Mouse (Mus musculus): ENCODE results near the gene Dnah1.

Dnah1 gene

DNA sequence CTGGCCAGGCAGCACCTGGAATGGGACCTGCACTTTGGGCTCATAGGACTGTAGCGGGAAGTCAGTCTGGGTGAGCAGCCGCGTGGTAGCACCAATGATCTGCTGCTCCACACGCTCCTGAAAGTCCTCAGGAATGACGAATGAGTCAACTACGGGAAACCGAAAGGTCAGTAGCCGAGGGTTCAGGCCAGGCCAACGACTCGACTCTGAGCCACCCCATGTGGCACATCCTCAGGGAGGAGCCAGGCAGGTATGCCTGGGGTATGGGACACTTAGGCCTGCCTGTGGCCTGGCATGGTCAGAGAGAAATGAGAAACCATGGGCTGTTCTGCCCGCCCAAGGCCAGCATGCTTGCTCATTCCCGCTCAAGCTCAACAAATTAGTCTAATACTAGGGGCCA is 7.1 kb downstream of the Dnah1 start:
- DNase-seq, result no peak

GRCm38 (mm10) chr14:31313192-31313591 is 10.5 kb downstream of the Dnah1 start:
- DNase-seq, result no peak

DNA sequence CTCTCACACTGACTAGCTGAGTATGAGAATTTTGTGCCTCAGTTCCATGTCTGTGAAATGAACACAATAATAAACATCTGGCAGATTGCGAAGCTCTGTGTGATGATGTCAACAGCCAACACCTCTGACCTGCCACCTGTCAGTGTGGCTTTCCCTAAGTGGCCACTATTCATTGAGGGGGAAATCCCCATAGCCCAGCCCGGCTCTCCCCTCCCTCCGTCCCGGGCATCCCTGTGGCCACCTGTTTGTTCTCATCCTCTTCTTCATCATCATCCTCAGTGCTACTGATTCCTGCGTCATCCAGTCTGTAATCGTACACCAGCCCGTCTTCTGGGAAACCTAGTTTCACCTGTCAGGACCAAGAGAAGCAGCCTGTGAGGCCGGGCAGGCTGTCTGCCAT is 38.0 kb downstream of the Dnah1 start:
- no peak for DNase-seq

GRCm38 (mm10) chr14:31272164-31272563 is 51.5 kb downstream of the Dnah1 start:
- DNase-seq, result peak; percentile 76

GRCm38 (mm10) chr14:31271121-31271520 is 52.6 kb downstream of the Dnah1 start:
- DNase-seq, result no peak

DNA sequence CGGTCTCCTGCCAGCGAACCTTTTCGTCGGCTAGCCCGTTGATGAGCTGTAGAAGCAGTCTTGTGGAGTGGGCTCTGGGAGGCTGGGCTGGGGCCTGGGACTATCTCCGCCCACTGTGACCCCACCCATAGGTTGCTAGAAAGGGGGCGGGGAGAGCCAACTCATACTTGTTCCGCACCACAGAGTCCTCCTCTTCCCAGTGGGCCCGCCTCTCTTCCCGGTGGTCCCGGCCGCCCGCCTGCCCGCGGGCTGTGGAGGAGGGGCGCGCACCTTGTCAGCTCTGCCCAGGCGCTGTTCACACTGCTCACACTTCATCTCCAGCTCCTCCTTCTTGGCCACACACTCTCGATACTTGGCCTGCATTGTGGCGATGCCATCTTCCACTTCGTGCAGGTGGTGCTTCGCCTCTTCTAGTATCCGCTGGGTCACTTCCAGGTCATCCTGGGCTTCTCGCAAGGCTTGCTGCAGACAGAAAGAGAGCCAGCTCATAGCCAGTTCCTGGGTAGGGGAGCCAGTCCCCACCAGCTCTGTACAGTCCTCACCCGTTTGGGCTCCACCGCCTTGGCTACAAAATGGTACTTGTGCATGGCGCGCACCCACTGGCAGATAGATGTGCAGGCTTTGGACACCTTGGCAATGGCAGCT is 54.1 kb downstream of the Dnah1 start:
- no peak for DNase-seq

GRCm38 (mm10) chr14:31268301-31269001 is 55.2 kb downstream of the Dnah1 start:
- no peak for DNase-seq

GRCm38 (mm10) chr14:31267649-31268048 is 56.0 kb downstream of the Dnah1 start:
- DNase-seq, result no peak

DNA sequence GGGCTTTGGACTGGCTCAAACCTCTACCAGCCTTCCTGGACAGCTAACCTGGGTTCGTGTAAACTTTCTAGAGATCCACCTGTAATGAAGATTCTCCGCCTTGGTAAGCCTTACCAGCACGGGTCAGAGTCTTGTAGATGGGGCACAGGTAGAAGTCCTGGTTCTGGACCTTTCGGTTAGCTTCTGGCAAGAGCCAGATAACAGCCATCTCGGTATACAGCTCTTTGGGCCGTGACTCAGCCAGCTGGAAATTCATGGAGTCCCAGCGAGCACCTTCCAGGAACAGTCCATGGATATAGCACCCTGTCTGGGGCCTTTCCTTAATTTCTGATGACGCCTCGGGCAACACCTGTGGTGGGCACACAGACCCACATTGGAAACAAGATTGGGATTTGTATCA is 62.8 kb downstream of the Dnah1 start:
- DNase-seq, result no peak

DNA sequence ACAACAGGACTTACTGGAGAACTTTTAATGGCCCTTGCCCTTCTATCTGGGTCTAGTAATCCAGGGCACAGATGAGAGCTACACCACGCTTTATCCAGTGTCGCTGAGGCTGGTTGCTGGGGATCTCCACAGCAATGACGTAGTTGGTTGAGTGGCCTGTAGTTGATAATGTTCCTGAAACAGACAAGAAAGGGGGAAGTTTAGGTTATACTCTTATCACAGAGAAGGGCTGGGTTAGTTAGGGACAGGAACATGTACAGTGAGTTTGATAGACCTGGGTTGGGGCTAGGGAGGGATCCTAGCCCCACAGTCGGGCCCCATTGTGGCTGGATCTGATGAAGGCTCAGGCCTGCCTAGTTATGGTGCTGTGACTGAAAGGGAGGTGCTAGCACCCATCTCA is 63.3 kb downstream of the Dnah1 start:
- no peak for DNase-seq

DNA sequence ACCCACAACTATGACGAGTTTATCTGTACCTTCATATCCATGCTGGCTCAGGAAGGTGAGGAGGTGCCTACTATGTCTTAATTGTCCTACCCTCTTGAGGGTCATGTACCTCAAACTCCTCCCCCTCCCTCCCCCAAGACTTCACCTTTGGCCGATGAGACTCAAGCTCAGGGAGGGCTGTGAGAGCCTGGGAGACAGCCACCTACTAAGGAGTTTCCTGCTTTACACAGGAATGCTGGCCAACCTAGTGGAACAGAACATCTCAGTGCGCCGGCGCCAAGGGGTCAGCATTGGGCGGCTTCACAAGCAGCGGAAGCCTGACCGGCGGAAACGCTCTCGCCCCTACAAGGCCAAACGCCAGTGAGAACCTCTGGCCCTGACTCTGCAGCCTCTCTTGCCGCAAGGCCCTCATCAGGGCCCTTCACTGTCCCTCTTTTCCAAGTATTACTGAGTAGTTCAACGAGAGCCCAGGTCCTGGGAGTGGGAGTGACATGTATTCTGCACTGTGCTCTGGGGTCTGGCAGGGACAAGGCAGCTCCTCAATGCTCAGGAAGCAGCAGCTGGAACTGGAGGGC is 65.1 kb downstream of the Dnah1 start:
- DNase-seq, result no peak

DNA sequence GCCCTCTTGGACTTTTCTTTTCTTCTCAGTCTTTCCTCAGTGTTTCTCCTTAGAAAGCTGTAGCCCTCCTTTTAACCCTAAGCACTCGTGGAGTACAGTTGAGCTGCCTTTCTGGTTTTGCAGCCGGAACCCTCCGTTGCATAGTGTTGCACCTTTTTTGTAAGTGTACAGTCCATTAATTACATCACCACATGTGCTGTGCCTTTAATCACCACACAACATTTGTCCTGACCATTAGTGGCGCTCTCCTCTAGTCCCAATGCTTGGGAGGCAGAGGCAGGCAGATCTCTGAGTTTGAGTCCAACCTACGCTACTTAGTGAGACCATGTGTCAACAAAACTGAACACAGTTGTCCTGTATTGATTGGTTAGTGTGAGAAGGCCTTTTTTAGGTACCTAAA is 71.6 kb downstream of the Dnah1 start:
- DNase-seq, result no peak

DNA sequence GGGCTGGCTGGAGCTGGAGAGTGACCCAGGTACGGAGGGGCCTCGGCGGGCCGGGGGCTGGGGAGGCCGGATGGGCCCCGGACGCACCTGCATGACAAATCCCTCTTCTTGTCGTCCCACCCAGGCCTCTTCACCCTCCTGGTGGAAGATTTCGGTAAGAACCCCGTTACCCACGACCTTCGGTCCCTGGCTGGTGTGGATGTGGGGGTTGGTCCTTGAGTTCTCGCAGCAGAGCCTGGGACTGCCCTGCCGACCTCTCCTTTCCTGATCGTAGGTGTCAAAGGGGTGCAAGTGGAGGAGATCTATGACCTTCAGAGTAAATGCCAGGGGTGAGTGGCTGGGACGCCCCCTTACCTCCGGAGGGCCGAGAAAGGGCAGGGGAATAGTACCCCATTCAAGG is 72.1 kb downstream of the Dnah1 start:
- no peak for DNase-seq

DNA sequence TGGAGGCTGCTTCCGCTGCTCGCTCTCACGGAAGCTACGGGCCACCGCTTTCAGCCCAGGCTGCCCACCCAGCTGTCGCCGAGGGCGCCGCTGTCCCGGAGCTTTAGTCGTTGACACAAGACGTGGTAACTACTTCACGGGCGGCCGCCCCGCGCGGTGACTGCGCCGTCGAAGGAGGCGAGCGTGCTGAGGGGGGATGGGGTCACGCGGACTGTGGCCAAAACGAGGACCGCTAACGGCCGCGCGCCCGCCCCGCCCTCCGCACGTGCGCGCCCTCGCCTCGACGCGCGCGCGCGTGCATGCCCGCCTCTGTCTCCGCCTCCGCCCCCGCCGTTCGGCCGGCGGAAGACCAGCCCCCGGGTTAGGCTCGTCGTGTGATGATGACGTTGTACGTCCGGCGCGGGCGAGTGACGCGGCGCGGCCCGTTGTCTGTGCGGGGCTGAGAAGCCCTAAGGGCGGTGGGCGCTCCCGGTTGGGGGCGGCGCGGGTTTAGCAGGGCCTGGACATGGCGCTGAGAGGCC is 72.6 kb downstream of the Dnah1 start, which contains the start of the genes Phf7 and Bap1:
Gene Phf7, minus strand, starts transcription at position 234 of the 521 bp plus-strand sequence.
Gene Bap1, plus strand, starts transcription at position 367 of the 521 bp plus-strand sequence.
- DNase-seq, result peak; percentile 94

DNA sequence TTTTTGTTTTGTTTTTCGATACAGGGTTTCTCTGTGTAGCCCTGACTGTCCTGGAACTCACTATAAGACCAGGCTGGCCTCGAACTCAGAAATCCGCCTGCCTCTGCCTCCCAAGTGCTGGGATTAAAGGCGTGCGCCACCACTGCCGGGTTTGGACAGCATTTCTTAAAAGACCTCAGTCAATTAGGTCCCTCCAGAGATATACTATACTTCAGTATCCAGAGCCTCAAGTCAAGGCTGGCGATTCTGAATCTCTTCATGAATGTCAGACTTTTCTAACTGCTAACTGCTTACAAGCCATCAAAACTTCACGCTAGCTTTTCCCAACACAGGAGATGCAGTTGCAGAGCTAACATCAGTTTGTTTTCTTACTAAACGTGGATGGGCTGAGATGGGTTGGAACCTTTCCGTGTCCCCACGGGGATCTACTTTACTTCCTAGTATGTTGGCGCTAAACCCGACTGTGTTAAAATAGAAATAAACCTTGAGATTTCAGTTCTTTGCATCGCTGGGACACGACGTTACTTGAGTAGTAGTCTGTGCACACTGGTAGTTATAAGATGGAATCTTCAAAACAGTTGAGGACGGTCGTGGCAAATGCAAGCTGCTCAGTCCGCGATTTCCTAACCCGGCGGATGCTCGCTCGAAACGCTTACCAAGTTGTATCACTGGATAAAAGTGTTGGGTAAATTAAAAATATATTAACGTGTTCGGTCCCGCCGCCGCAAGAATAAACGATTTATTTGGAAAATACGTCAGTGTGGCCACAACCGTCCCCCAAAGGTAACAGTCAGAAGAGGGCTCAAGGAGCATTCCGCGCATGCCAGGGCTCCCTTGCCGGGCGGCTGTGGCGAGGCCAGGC is 73.2 kb downstream of the Dnah1 start:
- DNase-seq, result no peak

GRCm38 (mm10) chr14:31248396-31248795 is 75.3 kb downstream of the Dnah1 start:
- no peak for DNase-seq

- DNase-seq, result no peak
These were observed 77.8 kb downstream of the Dnah1 start for GRCm38 (mm10) chr14:31245946-31246345.

DNA sequence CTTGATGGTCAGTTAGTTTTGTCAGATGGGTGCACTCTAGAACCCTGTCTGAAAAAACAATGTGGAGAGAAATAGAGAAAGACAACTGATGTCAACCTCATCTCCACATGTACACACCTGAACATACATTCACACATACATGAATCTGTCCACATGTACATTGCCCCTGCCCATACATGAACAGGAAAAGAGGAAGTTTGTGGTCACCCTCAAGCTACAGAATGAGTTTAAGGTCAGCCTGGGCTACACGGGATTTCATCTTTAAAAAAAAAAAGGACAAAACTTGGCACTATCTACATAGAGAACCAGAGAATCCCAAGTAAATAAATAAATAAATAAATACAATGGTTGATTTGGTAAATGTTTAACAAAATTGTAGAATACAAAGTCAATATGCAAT is 78.9 kb downstream of the Dnah1 start:
- no peak for DNase-seq

DNA sequence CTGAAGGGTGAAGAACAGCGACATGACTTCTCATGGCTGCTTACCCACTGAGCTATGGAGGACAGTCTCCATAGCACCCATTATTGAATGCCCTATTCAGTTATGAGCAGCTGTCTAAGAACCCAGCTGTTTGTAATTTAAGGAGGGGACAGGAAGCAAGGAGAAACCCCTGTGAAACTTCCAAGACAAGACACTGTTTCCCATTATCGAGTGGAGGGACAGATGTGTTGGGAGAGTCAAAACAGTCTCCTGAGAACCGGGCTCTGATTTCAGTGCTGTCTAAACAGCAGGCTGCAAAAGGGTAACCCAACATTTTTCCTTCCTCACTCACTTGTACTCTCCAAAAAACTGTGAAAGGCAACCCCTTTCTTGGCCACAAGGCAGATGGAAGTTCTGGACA is 83.2 kb downstream of the Dnah1 start:
- no peak for DNase-seq

DNA sequence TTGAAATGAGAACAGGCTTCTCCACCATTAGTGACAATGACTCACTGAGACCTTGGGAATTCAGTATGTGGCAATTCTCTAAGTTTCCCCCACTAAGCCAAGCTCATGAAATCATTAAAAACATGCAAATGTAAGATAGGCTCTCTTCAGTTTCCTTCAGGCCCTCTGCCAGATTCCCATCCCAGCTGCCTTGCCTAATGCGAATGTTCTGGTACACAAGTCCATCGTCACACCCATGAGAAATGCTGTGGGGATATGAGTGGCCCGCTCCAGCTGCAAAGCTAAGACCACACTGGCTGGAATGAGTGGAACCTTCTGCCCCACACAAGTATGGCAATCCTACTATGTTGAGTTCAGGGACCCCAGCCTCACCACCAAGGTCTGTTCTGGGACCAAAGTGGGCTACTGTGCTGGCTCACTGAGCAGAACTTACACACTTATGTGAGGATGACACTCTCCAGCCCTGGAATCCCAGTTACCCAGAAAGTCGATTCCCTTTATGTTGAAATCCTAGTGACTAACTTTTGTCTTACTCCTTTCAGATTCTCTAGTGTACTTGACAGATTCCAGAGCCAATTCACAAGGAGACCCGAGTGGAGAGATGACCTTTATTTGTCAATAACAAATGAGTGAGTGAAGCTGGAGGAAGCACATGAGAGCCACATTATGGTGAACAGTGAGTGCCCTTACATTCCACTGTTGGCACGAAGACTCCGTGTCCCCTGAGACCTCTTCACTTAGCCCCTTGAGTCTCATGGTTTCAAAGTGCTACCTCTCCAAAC is 86.4 kb downstream of the Dnah1 start:
- no peak for DNase-seq

DNA sequence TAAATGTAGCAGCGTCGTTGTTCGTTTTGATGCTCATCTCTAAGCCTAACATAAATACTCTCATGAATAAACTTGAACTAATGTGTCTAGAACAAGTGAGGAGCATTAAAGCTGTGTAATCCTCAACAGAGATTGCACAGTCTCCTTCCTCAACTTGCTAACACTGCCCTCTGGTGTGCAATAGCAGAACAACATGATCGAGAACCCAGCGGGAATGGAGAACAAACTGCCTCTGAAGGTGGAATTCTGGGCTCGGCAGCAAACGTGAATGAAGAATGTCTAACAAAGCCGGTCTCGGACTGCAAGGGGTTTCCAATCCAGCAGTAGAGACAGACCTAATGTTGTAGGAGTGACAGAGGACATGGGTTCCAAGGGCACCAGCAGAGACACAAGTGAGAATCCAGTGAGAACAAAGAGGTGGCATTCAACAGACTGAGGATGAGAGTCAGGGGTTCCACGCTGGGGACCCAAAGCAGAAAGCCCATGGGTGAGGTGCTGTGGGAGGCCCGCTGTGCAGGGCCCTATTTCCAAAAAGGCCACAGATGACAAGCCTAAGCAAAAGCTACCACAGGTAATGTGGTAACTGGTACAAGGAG is 89.6 kb downstream of the Dnah1 start:
- peak; percentile 87 for DNase-seq
